Mouse (Mus musculus) brain, embryonic 14.5 days (tissue): ENCODE measurements around the gene Fer1l5. TPM values are rescaled to one million over a fixed set of nuclear protein-coding genes. Genes with fewer than 3 reads are reported as not detected.

Experiments
- DNase-seq: peaks from one replicate; pipeline ENCODE4 v3.0.0-alpha.2; 2011; ENCODE audit warnings: low read depth
- CTCF ChIP-seq: fragments of 200-500 bp; IDR thresholded peaks from 2 replicates; pipeline ENCODE4 v1.5.1; 2012; ENCODE audit warnings: inconsistent platforms, mild to moderate bottlenecking, moderate library complexity, borderline replicate concordance; ENCODE audit not compliant: insufficient read depth, insufficient read length; ENCODE audit errors: extremely low read depth
- POLR2A ChIP-seq: fragments of 200-500 bp; IDR thresholded peaks from 2 replicates; pipeline ENCODE4 v1.6.1; 2012; ENCODE audit warnings: mild to moderate bottlenecking, inconsistent platforms, borderline replicate concordance; ENCODE audit not compliant: poor library complexity, insufficient read depth, insufficient read length, severe bottlenecking; ENCODE audit errors: extremely low read depth
- polyA plus RNA-seq: library from polyadenylated mRNA; depleted of rRNA; stranded (reverse); fragments of >200 nt; gene quantifications from 2 replicates; pipeline ENCODE4 v1.2.3, GENCODE M21; 2012

The Fer1l5 gene
- polyA plus RNA-seq, 1 experiment, result 0.07 TPM

DNA sequence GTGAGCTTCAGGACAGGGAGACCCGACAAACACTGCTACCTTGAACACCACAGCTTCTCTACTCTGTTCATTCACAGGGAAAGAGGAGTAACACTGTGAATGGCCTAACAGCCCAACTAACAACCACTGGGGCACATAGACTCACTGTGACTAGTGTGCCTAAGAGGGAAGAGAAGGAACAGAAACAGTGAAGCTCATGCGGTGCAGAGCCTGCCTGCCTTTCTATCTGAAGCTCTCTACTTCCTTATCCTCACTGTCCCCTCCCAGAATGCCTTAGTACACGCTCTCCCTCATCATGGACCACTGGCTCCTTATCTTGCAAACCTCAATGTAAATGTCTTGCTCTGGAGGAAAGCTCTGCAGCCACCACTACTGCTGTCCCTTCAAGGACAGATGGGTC is 65.1 kb downstream of the Fer1l5 start:
- no peak for DNase-seq
- TF ChIP-seq POLR2A, result no peak
- TF ChIP-seq CTCF, result no peak

DNA sequence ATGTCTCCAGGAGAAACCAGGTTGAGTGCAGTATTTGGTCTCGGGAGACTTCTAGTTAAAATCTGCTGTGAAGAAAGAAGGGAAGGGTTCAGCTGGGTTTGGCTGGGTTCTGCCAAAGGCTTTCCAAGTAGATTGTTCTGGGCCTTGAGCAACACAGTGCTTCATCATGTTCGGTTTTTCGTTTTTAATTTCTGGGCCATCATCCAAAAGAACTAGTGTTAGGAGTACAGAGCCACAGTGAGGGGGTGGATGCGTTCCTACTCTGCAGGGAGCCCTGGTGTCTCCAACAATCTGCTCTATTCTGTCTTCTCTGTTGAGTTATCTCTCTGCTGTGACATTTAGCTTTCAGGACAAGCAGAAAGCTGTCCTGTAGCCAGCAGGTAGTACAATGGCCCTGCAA is 69.0 kb downstream of the Fer1l5 start:
- TF ChIP-seq CTCF, result no peak
- no peak for TF ChIP-seq POLR2A
- DNase-seq, result peak; percentile 29

DNA sequence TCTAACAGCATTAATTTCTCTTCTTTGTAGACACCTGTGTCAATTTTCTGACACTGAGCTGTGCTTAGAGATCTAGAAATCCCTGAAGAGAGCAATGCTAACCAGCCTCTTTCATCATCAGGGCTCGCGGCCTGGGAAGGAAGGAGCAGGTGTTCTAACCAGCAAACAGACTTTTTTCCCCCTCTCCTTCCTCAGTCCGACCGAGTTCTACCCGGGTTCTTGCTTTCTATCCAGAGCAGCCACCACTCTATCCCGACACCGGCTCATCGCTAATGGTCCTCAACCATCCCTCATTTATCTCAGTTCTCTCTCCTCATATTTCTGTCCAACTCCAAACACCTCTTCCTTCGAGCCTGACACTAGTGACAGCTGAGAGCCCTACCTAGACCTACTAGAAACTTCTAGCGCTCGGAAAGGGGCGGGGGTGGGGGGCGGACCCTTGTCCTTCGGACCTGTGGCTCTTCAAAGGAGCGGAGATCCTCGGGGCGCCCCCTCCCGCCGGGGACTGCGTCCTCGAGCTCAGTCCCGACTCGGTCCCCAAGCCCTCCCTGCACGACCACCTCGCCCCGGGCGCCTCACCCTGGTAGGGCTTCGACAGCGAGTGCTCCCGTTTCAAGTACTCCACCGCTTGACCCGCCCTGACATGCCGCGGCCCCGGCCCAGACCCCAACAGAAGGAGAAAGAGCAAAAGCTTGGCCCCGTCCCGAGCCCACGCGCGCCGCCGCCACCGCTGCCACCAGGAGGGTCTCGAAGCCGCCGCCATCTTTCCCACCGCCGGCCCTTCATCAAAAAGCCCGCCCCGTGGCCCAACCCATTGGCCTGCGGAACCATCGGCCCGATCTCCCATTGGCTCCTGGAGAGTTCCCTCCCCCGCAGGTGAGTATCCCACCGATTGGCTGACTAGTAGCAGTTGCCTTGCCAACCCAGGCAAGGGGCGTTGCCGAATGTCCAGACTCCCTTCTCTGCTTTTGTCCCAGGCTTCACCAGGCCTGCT is 72.7 kb downstream of the Fer1l5 start, which contains the start of gene Lman2l:
Gene Lman2l, minus strand, starts transcription at position 801 of the 994 bp plus-strand sequence.
- peak; percentile 77 for TF ChIP-seq POLR2A
- TF ChIP-seq CTCF, result no peak
- DNase-seq, result peak; percentile 99

DNA sequence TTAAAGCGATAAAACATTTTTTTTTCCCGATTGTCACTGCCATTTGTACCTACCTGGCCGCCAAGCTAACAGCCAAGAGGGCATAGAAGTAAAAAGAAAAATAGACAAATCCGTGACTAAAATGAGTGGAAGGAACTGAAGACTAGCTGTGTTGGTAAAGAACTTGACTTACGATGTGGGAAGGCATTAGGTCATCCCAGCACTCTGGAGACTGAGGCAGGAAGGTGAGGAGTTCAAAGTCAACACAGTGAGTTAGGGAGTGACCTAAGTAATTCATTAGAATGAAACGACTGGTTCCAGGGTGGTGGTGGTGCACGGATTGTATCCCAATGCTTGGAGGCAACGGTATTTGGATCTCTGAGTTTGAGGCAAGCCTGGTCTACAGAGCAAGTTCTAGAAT is 73.4 kb downstream of the Fer1l5 start:
- DNase-seq, result no peak
- no peak for TF ChIP-seq CTCF
- no peak for TF ChIP-seq POLR2A

DNA sequence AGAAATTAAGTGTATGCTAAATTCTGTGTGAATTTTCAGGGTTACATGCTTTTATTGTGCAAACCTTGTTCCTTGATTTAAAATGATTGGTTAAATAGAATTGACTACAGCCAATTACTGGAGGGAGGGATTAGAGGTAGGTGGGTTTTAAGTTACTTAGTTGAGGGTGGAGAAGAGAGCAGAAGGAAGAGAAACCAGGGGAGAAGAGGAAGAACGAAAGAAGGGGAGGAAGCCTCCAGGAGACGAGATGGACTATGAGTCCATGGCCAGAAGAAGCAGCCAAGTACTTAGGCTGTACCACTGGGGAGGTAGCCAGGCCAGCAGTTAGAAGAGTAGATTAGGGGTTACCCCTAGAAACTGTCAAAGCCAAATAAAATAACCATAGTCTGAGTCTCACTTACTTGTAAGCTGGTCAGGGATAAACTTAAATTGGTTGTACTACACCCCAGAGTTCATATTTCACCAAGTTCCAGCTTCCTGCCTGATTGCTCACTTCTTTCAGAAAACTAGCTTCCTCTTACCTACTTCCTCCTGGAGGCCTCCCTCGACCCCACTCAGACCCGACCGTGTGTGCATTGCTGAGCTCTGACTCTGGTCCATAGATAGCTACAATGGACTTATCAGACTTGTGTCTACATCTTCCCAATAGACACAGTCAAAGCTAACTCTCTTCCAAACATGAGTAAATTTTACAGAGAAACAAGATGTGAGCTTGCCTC is 74.2 kb downstream of the Fer1l5 start:
- no peak for DNase-seq
- TF ChIP-seq CTCF, result no peak
- no peak for TF ChIP-seq POLR2A

DNA sequence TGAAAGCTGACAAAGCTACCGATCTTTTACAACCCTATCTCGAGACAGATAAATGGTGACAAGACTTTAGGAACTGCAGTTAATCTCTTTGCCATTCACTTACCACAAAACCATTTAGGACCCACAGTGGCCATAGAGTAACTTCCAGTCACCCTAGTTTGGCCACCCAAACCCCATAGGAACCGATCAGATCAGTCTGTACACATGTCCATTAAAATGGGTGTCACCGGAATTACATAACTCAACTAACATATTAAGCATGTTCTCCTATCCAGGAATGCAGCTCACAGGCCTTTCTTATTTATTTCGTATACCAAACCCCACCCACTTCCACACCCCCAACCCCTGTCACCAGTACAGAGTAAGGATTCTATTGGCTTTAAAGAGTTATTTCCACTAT is 74.8 kb downstream of the Fer1l5 start:
- no peak for DNase-seq
- TF ChIP-seq CTCF (no peak), POLR2A (no peak)

- no peak for TF ChIP-seq POLR2A
- peak; percentile 7; the same call in 1 of the 2 replicates for TF ChIP-seq CTCF
- no peak for DNase-seq
These were observed 82.1 kb downstream of the Fer1l5 start for GRCm38 (mm10) chr1:36454055-36454815.

GRCm38 (mm10) chr1:36457388-36458014 is 85.4 kb downstream of the Fer1l5 start:
- no peak for TF ChIP-seq CTCF
- TF ChIP-seq POLR2A, result no peak

GRCm38 (mm10) chr1:36458169-36458568 is 86.1 kb downstream of the Fer1l5 start:
- DNase-seq, result no peak
- TF ChIP-seq POLR2A, result no peak
- no peak for TF ChIP-seq CTCF

More at GRCm38 (mm10) chr1:36457388-36458014, 85.4 kb downstream of the Fer1l5 start:
- DNase-seq, result no peak

DNA sequence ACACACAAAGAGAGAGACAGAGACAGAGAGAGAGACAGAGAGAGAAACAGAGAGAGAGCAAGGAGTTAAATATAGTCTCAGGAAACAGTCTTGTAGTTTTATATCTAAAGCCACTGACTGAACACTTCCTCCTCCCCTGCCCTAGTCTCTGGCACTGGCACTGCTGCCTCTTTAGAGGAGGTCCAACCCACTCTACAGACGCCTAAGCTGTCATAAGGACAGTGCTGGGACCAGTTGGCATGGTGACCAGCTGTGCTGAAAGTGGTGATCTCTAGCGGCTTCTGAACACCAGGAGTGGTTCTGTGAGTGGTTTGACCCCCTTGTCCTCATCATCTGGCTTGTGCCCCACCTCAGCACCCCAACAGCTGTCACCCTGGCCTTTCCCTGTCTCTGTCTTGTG is 89.7 kb downstream of the Fer1l5 start:
- TF ChIP-seq POLR2A, result no peak
- no peak for TF ChIP-seq CTCF

GRCm38 (mm10) chr1:36465641-36466160 is 93.6 kb downstream of the Fer1l5 start:
- no peak for DNase-seq
- TF ChIP-seq CTCF, result no peak
- TF ChIP-seq POLR2A, result no peak

More for the DNA sequence above, 89.7 kb downstream of the Fer1l5 start:
- no peak for DNase-seq
